Mouse (Mus musculus) heart, postnatal 0 days (tissue): ENCODE data around the gene Ccdc51.

ENCODE experiments used
- CTCF ChIP-seq: IDR thresholded peaks from 2 replicates; pipeline ENCODE4 v1.5.1; 2016; ENCODE audit warnings: antibody characterized with exemption, control low read depth, low read depth
- EP300 ChIP-seq: IDR thresholded peaks from 2 replicates; pipeline ENCODE4 v1.6.1; 2016; ENCODE audit warnings: antibody characterized with exemption, low read depth

DNA sequence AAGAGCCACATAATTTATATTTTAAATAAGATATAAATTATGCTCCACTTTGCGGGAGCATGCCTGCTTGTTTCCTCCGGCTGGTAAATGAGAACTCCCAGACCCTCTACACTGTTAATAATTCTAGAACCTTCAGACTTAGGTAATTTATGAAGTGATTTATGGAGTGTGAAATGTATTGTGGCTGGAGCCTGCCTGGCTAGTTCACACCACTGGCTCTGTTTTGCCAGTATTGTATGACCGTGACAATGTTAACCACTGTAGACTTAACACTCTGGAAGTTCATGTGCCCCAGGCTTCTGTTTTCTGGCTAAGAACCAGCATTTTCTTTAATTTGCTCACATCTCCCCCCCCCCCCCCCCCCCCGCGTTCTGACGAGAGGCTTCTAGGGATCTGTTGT lies 25.0 kb downstream of the Ccdc51 start:
- TF ChIP-seq EP300 (no peak), CTCF (no peak)
